Mouse (Mus musculus) stomach, embryonic 16.5 days (tissue): Measurements from ENCODE around the gene Tagln3. TPM values are rescaled to one million over a fixed set of nuclear protein-coding genes. Genes with fewer than 3 reads are reported as not detected.

ENCODE experiments used
- ATAC-seq: fragments of 200-750 bp; cut with Nextera tagmentation; 2 replicates; pipeline ENCODE4 v1.8.0; 2017; ENCODE audit warnings: moderate number of reproducible peaks, moderate TSS enrichment; ENCODE audit not compliant: insufficient read depth, low FRiP score
- H3K27ac ChIP-seq: fragments of 300-500 bp; sonication (generic); 2 replicates; pipeline ENCODE4 v1.5.1; 2014; ENCODE audit warnings: low read length
- H3K27me3 ChIP-seq: fragments of 300-500 bp; sonication (generic); 2 replicates; pipeline ENCODE4 v1.6.1; 2014; ENCODE audit warnings: low read length, control low read depth, mixed read lengths; ENCODE audit not compliant: control insufficient read depth, insufficient read depth
- H3K36me3 ChIP-seq: fragments of 300-500 bp; sonication (generic); 2 replicates; pipeline ENCODE4 v1.6.1; 2014; ENCODE audit warnings: low read length; ENCODE audit not compliant: control insufficient read depth, insufficient read depth
- H3K4me1 ChIP-seq: fragments of 300-500 bp; sonication (generic); 2 replicates; pipeline ENCODE4 v1.6.1; 2014; ENCODE audit warnings: low read length, control low read depth, mixed read lengths; ENCODE audit not compliant: control insufficient read depth, insufficient read depth
- H3K4me2 ChIP-seq: fragments of 300-500 bp; sonication (generic); 2 replicates; pipeline ENCODE4 v1.6.1; 2014; ENCODE audit warnings: low read depth, low read length, mixed read lengths
- H3K4me3 ChIP-seq: fragments of 300-500 bp; sonication (generic); replicated peaks from 2 replicates; pipeline ENCODE4 v1.5.1; 2014; ENCODE audit warnings: mild to moderate bottlenecking, low read length
- H3K9ac ChIP-seq: fragments of 300-500 bp; sonication (generic); 2 replicates; pipeline ENCODE4 v1.6.1; 2014; ENCODE audit warnings: low read length
- H3K9me3 ChIP-seq: fragments of 300-500 bp; sonication (generic); replicated peaks from 2 replicates; pipeline ENCODE4 v1.6.1; 2016; ENCODE audit warnings: low read length, control low read depth; ENCODE audit not compliant: control insufficient read depth
- WGBS: fragments of 180-500 bp; shearing (Covaris S2); extraction: QIAGEN DNeasy Blood & Tissue Kit; methylation state at CpG from one replicate; pipeline ENCODE4 v1.1.7; 2014; 5-methylcytosine and 5-hydroxymethylcytosine counted together
- polyA plus RNA-seq: library from polyadenylated mRNA; unstranded; fragments of >200 nt; fragmentation: Nextera tagmentation; extraction: Ambion mirVana; gene quantifications from 2 replicates; pipeline ENCODE4 v1.2.1, GENCODE M21; 2015

Gene Tagln3
- polyA plus RNA-seq, 1 experiment from 2014 or later, result 21.6 TPM

DNA sequence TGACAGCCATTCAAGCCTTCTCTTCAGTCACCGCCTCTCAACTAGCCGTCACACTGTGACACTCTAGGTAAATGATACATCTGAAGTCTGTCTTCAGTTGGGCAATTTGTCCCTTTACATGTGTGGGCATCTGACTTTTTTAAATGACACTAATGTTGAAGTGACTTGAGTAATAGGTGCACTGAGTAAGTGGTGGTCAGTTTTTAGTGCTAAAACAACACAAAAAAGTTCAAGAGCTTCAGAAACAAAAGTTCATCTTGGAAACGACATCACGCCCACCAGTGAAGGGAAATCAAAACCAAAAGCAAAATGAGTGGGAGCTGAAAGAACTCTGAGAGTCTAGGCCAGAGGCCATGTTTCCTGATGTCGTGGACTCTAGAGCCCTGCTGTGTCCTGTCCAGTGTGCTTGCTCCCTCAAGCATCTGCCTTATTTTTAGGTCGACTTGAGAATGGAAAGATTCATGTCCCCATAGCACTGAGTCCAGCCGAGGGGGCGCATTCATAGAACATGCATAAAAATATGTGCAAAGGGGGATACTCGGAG, 34.4 kb upstream of the Tagln3 start:
- Histone ChIP-seq H3K9ac (no peak overlapping the region), H3K9me3 (no peaks in the 10 kb centered on the region), H3K4me3 (no peak overlapping the region), H3K36me3 (peaks cover 2% of the 10 kb centered on the region; the same call in 1 of the 2 replicates), H3K27me3 (no peaks in the 10 kb centered on the region), H3K27ac (no peak overlapping the region), H3K4me2 (no peak overlapping the region), H3K4me1 (no peaks in the 10 kb centered on the region)
- no peak for ATAC-seq
- WGBS, result 88% methylated on average over 9 of the region's 9 CpGs

DNA sequence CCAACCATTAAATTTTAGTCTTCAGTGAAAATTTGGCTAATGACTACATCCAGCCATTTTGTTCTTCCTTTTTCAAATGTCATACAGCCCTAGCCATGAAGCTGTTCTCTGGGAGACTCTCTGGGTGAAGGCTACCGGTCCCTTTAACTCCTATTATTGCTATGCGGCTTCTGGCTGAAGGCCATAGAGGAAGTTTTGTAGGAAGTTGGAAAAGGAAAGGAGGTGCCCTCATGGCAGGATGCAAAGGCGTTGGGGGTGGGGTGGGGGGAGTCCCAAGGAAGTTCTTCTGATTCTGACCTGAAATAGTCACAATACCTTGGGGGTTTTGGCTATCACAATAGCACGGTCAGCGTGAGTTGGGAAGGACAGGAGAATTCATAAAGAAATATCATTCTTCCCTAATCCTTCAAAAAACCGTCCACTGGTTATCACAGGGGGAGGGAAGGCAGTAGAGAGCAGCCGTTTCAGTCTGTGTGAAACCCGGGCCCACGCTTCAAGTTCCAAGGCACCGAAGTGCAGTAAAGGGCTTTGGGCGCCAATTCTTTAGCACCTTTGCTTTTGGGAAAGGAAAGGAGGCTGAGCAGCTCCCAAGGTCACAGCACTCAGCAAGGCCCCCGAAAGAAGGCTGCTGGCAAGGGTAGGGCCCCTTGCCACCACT, 33.1 kb upstream of the Tagln3 start:
- 75% methylated on average over 12 of the region's 12 CpGs for WGBS
- Histone ChIP-seq H3K4me3 (no peak overlapping the region), H3K36me3 (no peaks in the 10 kb centered on the region), H3K27ac (peak overlapping the region; percentile 49; the same call in 1 of the 2 replicates), H3K27me3 (no peaks in the 10 kb centered on the region), H3K4me2 (no peak overlapping the region), H3K9ac (no peak overlapping the region), H3K4me1 (no peaks in the 10 kb centered on the region), H3K9me3 (no peaks in the 10 kb centered on the region)
- ATAC-seq, result peak; percentile 68; the same call in 1 of the 2 replicates

- H3K36me3 ChIP-seq, result no peaks in the 10 kb centered on the region
- H3K27me3 ChIP-seq, result no peaks in the 10 kb centered on the region
- no peak overlapping the region for H3K27ac ChIP-seq
- 38% methylated on average over 9 of the region's 9 CpGs for WGBS
- H3K4me1 ChIP-seq, result no peaks in the 10 kb centered on the region
- no peak for ATAC-seq
- H3K4me2 ChIP-seq, result no peak overlapping the region
- H3K4me3 ChIP-seq, result no peak overlapping the region
- no peaks in the 10 kb centered on the region for H3K9me3 ChIP-seq
- no peak overlapping the region for H3K9ac ChIP-seq
Measured at GRCm38 (mm10) chr16:45756855-45757254, 32.4 kb upstream of the Tagln3 start.

DNA sequence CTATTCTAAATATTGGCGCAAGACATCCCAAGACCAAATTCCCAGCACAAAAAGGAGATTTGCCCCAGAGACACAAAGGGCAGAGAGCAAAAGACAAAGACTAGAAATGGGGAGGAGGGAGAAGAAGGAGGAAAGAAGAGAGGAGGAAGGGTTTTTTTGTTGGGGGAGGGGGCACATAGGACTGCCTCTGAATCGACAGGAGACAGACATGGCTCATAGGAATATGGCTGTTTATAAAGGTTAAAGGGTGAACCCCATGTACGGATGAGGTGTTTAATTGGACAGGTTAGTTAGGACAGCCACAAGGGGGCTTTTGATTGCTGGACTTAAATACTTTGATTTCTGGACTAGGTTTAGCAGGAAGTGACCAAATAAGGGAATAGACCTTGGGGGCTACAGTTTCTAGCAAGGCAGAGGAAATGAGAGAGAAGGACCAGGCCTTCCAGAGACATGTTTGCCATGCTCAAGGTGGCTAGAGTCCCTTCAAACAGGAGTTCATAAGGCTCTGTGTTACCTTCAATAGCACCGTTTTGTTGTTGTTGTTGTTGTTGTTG, 19.3 kb upstream of the Tagln3 start:
- no peak overlapping the region for H3K4me3 ChIP-seq
- no peaks in the 10 kb centered on the region for H3K9me3 ChIP-seq
- no peak overlapping the region for H3K9ac ChIP-seq
- ATAC-seq, result no peak
- H3K36me3 ChIP-seq, result no peaks in the 10 kb centered on the region
- H3K27ac ChIP-seq, result no peak overlapping the region
- peaks cover 8% of the 10 kb centered on the region for H3K4me1 ChIP-seq
- H3K4me2 ChIP-seq, result no peak overlapping the region
- no peaks in the 10 kb centered on the region for H3K27me3 ChIP-seq
- WGBS, result 64% methylated on average over 4 of the region's 4 CpGs

DNA sequence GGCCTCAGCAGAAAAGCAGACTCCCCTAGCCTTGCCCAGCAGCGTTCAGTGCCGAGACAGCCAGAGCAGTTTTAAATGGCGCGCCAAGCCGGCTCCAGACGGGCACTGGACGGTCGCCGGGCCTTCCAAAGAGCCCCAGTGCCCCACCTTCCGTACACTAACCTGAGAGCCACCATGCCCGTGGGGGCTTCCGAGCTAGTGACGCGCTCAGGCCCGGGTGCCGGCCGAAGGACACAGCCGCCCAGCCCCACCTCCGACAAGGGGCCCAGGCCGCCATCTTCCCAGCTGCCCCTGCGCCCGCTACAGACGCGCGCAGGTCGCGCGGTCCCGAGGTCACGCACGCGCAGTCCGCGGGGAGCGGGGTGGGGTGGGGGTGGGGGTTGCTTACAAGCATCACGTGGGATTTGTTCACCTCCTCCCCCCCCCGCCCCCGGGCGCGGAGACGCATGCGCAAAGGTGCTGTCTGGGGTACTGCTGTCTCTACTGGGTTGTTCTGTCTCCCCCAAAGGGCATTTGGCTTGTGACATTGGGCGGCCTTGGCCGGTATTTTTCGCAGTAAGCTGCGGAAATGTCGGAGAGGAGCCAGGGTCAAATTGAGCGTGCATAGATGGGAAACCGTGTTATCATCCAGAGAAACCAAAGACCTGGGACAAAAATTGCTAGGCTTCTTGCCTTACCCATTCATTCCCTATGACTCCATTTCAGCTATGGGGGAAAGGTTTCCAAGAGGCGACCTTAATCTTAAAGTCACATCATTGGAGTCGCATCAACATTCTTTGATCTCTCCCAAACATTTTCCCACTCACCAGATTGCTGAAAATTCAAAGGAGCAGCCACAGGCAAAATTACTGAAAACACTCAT, 18.4 kb upstream of the Tagln3 start, which contains the start of gene Abhd10:
Abhd10 (minus strand) TSS at position 341 of the 862 bp plus-strand sequence.
- WGBS, result under 1% methylated on average over 50 of the region's 51 CpGs
- peak; percentile 99 for ATAC-seq
- peak within 1 kb of the TSS; percentile 90 for H3K4me3 ChIP-seq
- no peaks in the 10 kb centered on the region for H3K27me3 ChIP-seq
- peak within 1 kb of the TSS; percentile 93 for H3K27ac ChIP-seq
- peak within 1 kb of the TSS; percentile 98 for H3K9ac ChIP-seq
- peaks cover 8% of the 10 kb centered on the region for H3K4me1 ChIP-seq
- peak within 1 kb of the TSS; percentile 56 for H3K4me2 ChIP-seq
- no peaks in the 10 kb centered on the region for H3K36me3 ChIP-seq
- H3K9me3 ChIP-seq, result no peaks in the 10 kb centered on the region

DNA sequence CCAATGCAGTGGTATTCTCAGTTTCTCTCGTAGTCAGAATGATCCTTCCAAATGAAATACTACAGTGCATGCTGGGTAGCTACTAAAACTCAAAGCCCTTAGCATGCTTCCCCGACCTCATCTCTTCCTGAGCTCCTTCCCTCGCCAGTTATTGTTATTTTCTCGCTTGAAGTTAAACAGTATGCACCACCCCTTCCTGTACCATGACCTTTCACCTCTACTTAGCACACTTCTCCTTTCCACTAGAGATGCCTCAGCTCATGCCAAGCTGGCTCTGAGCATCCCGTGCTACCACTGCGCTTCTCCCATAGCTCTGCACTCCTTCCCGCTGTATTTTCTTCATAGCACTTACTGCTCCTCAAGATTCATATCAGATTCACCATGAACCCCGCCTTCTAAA, 13.5 kb upstream of the Tagln3 start:
- WGBS, result 83% methylated on average over 8 of the region's 8 CpGs
- ATAC-seq, result no peak
- H3K4me2 ChIP-seq, result no peak overlapping the region
- no peak overlapping the region for H3K4me3 ChIP-seq
- no peaks in the 10 kb centered on the region for H3K27me3 ChIP-seq
- peaks cover 8% of the 10 kb centered on the region for H3K4me1 ChIP-seq
- H3K27ac ChIP-seq, result no peak overlapping the region
- peaks cover 14% of the 10 kb centered on the region for H3K36me3 ChIP-seq
- H3K9ac ChIP-seq, result no peak overlapping the region
- no peaks in the 10 kb centered on the region for H3K9me3 ChIP-seq

DNA sequence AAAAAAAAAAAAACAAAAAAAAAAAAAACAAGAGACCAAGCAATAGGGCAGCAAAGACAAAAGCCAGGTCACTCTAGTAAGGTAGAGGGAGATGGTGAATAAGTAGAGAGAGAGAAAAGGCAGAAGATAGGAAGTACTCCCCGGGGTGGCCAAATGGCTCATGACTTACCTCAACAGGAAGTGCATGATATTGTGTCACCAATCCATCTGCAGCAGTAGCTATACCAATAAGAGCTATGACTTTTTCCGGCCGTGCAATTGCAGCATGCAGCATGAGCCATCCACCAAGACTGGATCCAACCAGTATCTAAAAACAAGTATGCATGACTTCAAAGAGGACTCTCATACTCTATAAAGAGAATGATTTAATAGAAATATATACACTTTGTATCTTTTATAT, 12.3 kb upstream of the Tagln3 start:
- Histone ChIP-seq H3K9ac (no peak overlapping the region), H3K9me3 (no peaks in the 10 kb centered on the region), H3K4me2 (no peak overlapping the region), H3K36me3 (peaks cover 14% of the 10 kb centered on the region), H3K27ac (no peak overlapping the region), H3K4me3 (no peak overlapping the region), H3K27me3 (no peaks in the 10 kb centered on the region), H3K4me1 (peaks cover 8% of the 10 kb centered on the region)
- 90% methylated on average over 3 of the region's 3 CpGs for WGBS
- no peak for ATAC-seq

- WGBS, result 86% methylated on average over 5 of the region's 5 CpGs
Measured at GRCm38 (mm10) chr16:45729163-45729562, 4.8 kb upstream of the Tagln3 start.

DNA sequence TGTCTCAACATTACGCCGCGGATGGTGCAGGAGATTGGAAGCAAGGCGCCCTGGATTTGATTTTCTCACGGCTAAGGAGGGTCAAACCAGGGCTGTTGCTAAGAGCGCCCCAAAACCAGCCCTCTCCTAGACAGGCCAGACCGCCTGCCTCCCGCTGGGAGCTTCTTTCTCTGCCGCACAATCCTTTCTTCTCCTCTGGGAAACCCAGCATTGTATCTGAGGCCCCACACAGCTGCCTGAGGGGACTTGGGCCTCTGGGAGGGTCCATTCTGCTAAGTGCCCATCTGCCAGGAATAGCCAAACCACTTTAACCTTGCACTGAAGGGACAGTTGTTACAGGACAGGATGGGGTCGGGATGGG, 314 bp upstream of the Tagln3 start:
- peaks cover 4% of the 10 kb centered on the region for H3K36me3 ChIP-seq
- H3K4me2 ChIP-seq, result peak overlapping the region; percentile 90
- peak overlapping the region; percentile 75 for H3K9ac ChIP-seq
- no peak overlapping the region for H3K27ac ChIP-seq
- peaks cover 15% of the 10 kb centered on the region; the same call in 1 of the 2 replicates for H3K4me1 ChIP-seq
- peak; percentile 38; the same call in 1 of the 2 replicates for ATAC-seq
- no peaks in the 10 kb centered on the region for H3K27me3 ChIP-seq
- 1% methylated on average over 10 of the region's 10 CpGs for WGBS
- no peaks in the 10 kb centered on the region for H3K9me3 ChIP-seq
- peak overlapping the region; percentile 56 for H3K4me3 ChIP-seq

More at GRCm38 (mm10) chr16:45729163-45729562, 4.8 kb upstream of the Tagln3 start:
- no peak overlapping the region for H3K4me3 ChIP-seq
- no peaks in the 10 kb centered on the region for H3K27me3 ChIP-seq
- H3K27ac ChIP-seq, result no peak overlapping the region
- peaks cover 10% of the 10 kb centered on the region for H3K36me3 ChIP-seq
- no peaks in the 10 kb centered on the region for H3K9me3 ChIP-seq
- H3K4me1 ChIP-seq, result peaks cover 2% of the 10 kb centered on the region; the same call in 1 of the 2 replicates
- no peak for ATAC-seq
- no peak overlapping the region for H3K4me2 ChIP-seq
- no peak overlapping the region for H3K9ac ChIP-seq
